In the genomic region with DNA sequence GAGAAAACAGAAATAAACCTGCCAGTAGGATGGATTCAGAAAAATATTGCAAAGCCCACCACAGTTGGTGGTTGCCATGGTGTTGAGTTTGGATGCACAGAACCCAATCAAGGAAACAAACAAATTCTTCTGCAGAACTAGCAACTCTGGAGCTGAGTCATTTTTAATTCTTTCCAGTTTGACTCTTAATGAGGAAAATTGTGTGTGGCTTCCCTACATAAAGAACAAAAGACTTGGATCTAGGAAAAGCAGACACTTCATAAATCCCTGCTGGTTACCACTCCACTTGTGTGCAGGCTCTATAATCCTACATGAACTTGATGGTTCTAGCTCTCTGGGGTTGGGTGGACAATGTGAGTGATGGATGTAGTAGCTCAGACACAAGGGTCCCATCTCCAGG, we compare ENCODE assay signal across 19 mouse cellular contexts.
"Had no signal": no experiment of that assay in that cellular context is flagged by ENCODE, and none has a peak within 500 bp of the region (broad histone marks: within the 10 kb centered on the region; RNA-seq: fewer than 3 reads in every experiment).

No protein-coding gene starts in this region.

- H3K9me3 ChIP-seq: liver, embryonic 15.5 days; lung, embryonic 15.5 days; megakaryocyte, embryonic 14.5 days; midbrain, embryonic 12.5 days; neural tube, embryonic 12.5 days; stomach, embryonic 15.5 days had no signal

- ATAC-seq: liver, postnatal 0 days; lung, postnatal 0 days; midbrain, embryonic 16.5 days had no signal

- H3K27me3 ChIP-seq: liver, embryonic 15.5 days; lung, embryonic 15.5 days; megakaryocyte, embryonic 14.5 days; midbrain, embryonic 12.5 days; neural tube, embryonic 12.5 days; stomach, embryonic 15.5 days had no signal

- H3K4me1 ChIP-seq: liver, embryonic 15.5 days; lung, embryonic 15.5 days; megakaryocyte, embryonic 14.5 days; midbrain, embryonic 12.5 days; neural tube, embryonic 12.5 days; stomach, embryonic 15.5 days had no signal

- H3K4me3 ChIP-seq: liver, embryonic 15.5 days; lung, embryonic 15.5 days; megakaryocyte, embryonic 14.5 days; midbrain, embryonic 12.5 days; neural tube, embryonic 12.5 days; stomach, embryonic 15.5 days had no signal

- H3K27ac ChIP-seq: liver, embryonic 15.5 days; lung, embryonic 15.5 days; macrophage; midbrain, embryonic 12.5 days; neural tube, embryonic 12.5 days; stomach, embryonic 15.5 days; stomach, postnatal 0 days had no signal

- DNase-seq: liver, postnatal 0 days; lung, adult 2 months; lung, postnatal 14 days; lung, postnatal 36 days; midbrain, embryonic 14.5 days; right cerebral cortex, postnatal 14 days; thymus, adult 18-20 months; thymus, postnatal 14 days; thymus, postnatal 36 days had no signal

- H3K9ac ChIP-seq: liver, embryonic 15.5 days; liver, postnatal 0 days; lung, embryonic 15.5 days; midbrain, embryonic 12.5 days; neural tube, embryonic 12.5 days; stomach, embryonic 15.5 days had no signal

- H3K36me3 ChIP-seq: liver, embryonic 15.5 days; lung, embryonic 15.5 days; midbrain, embryonic 12.5 days; neural tube, embryonic 12.5 days; stomach, embryonic 15.5 days had no signal

- H3K4me2 ChIP-seq: liver, embryonic 15.5 days; lung, embryonic 15.5 days; midbrain, embryonic 12.5 days; neural tube, embryonic 12.5 days; stomach, embryonic 15.5 days had no signal
